In genomic region chr8:71394481-71394880, GRCm38 (mm10) we compare ENCODE assay signal across 13 mouse cellular contexts. TPM values are rescaled to one million over a fixed set of nuclear protein-coding genes. Genes with fewer than 3 reads are reported as not detected.
DNase-seq lines count a peak whose midpoint lies in the region; ATAC-seq and TF ChIP-seq lines count a peak whose summit lies in the region.
"Had no signal": no experiment of that assay in that cellular context is flagged by ENCODE, and none has a peak within 500 bp of the region (broad histone marks: within the 10 kb centered on the region; RNA-seq: fewer than 3 reads in every experiment).

No protein-coding gene starts in this region.

- ATAC-seq in heart, embryonic 16.5 days (replicated peaks; ENCODE audit: extremely low read depth, insufficient read depth, low FRiP score) = no peak
- no peak for ATAC-seq in liver, embryonic 12.5 days
- ATAC-seq: CD4-positive, CD25-positive, alpha-beta regulatory T cell, adult 4 months; forebrain, embryonic 13.5 days had no signal

- peak overlapping the region; percentile 85 for H3K27ac ChIP-seq in gastrocnemius, adult 2 months
- H3K27ac ChIP-seq in liver, adult 2 months (replicated peaks; ENCODE audit: insufficient read depth, low read depth, low read length) = peak overlapping the region; percentile 84
- no peak overlapping the region for H3K27ac ChIP-seq in heart, embryonic 16.5 days (ENCODE audit: low read length)
- H3K27ac ChIP-seq in liver, embryonic 12.5 days = no peak overlapping the region
- H3K27ac ChIP-seq: forebrain, embryonic 13.5 days had no signal

- H3K4me2 ChIP-seq in heart, embryonic 16.5 days (ENCODE audit: low read depth, low read length) = peak overlapping the region; percentile 43
- H3K4me2 ChIP-seq in liver, embryonic 12.5 days = peak overlapping the region; percentile 3; the same call in 1 of the 2 replicates
- H3K4me2 ChIP-seq: forebrain, embryonic 13.5 days had no signal

- no peaks in the 10 kb centered on the region for H3K9me3 ChIP-seq in heart, embryonic 16.5 days (replicated peaks; ENCODE audit: control insufficient read depth, low read length)
- no peaks in the 10 kb centered on the region for H3K9me3 ChIP-seq in liver, embryonic 12.5 days (replicated peaks)
- H3K9me3 ChIP-seq: forebrain, embryonic 13.5 days had no signal

- H3K4me3 ChIP-seq in gastrocnemius, adult 2 months = peak overlapping the region; percentile 83
- peak overlapping the region; percentile 69 for H3K4me3 ChIP-seq in liver, adult 2 months (ENCODE audit: insufficient read depth, low read depth, low read length)
- peak overlapping the region; percentile 31 for H3K4me3 ChIP-seq in heart, embryonic 16.5 days (ENCODE audit: low read length)
- H3K4me3 ChIP-seq in liver, embryonic 12.5 days = no peak overlapping the region
- H3K4me3 ChIP-seq: forebrain, embryonic 13.5 days had no signal

- H3K9ac ChIP-seq in liver, adult 2 months (ENCODE audit: low read depth, low read length) = peak overlapping the region; percentile 72
- no peak overlapping the region; the same call in 1 of the 2 replicates for H3K9ac ChIP-seq in heart, embryonic 16.5 days (ENCODE audit: low read length)
- no peak overlapping the region for H3K9ac ChIP-seq in liver, embryonic 12.5 days
- H3K9ac ChIP-seq: forebrain, embryonic 13.5 days had no signal

- TF ChIP-seq POLR2A in liver, adult 2 months (IDR thresholded peaks at IDR 0.05; ENCODE audit: extremely low read depth, insufficient read depth, low read length) = no peak

- WGBS in liver, adult 2 months = 86% methylated on average over 7 of the region's 7 CpGs
- 69% methylated on average over 7 of the region's 7 CpGs for WGBS in heart, embryonic 16.5 days
- 72% methylated on average over 7 of the region's 7 CpGs for WGBS in liver, embryonic 12.5 days (ENCODE audit: insufficient replicate concordance)

- peaks cover 2% of the 10 kb centered on the region; the same call in 1 of the 2 replicates for H3K36me3 ChIP-seq in liver, adult 2 months (ENCODE audit: control insufficient read depth, insufficient read depth, low read length)
- H3K36me3 ChIP-seq in heart, embryonic 16.5 days (ENCODE audit: control insufficient read depth, insufficient read depth) = peaks cover 8% of the 10 kb centered on the region
- H3K36me3 ChIP-seq in liver, embryonic 12.5 days = peaks cover 14% of the 10 kb centered on the region

- intact Hi-C loops in gastrocnemius, adult 2 months (cut with DNase I) = no loop called here
- intact Hi-C loops in left cerebral cortex, postnatal 36 days (cut with DNase I) = no loop called here

- no peak for TF ChIP-seq CTCF in gastrocnemius, adult 2 months (IDR thresholded peaks at IDR 0.05)
- TF ChIP-seq CTCF in liver, adult 2 months (IDR thresholded peaks at IDR 0.05; ENCODE audit: low read depth, low read length) = no peak

- H3K27me3 ChIP-seq in liver, adult 2 months (ENCODE audit: control insufficient read depth, insufficient read depth, low read length) = no peaks in the 10 kb centered on the region
- H3K27me3 ChIP-seq in heart, embryonic 16.5 days (ENCODE audit: control insufficient read depth, insufficient read depth, low read length) = no peaks in the 10 kb centered on the region
- no peaks in the 10 kb centered on the region for H3K27me3 ChIP-seq in liver, embryonic 12.5 days (replicated peaks)
- H3K27me3 ChIP-seq: forebrain, embryonic 13.5 days had no signal

- peaks cover 10% of the 10 kb centered on the region; the same call in 1 of the 2 replicates for H3K79me2 ChIP-seq in liver, adult 2 months (ENCODE audit: control insufficient read depth, insufficient read depth, low read length)

- DNase-seq in gastrocnemius, adult 2 months = no peak
- DNase-seq in gastrocnemius, adult 18-20 months (ENCODE audit: low spot score) = no peak
- DNase-seq in liver, adult 2 months (ENCODE audit: extremely low read depth, low read depth, low spot score) = no peak
- no peak for DNase-seq in liver
- DNase-seq in left cerebral cortex, postnatal 36 days (ENCODE audit: low spot score in 2 of 2) = no peak
- no peak for DNase-seq in embryo, embryonic 10 days (ENCODE audit: low spot score)
- DNase-seq: thymus, adult 18-20 months had no signal

- H3K4me1 ChIP-seq in liver, adult 2 months (ENCODE audit: control insufficient read depth, insufficient read depth, low read length) = peaks cover 14% of the 10 kb centered on the region
- H3K4me1 ChIP-seq in heart, embryonic 16.5 days (ENCODE audit: control insufficient read depth, insufficient read depth, low read length) = peaks cover 9% of the 10 kb centered on the region
- peaks cover 35% of the 10 kb centered on the region for H3K4me1 ChIP-seq in liver, embryonic 12.5 days

RNA-seq across cellular contexts. Expression of gene Ushbp1, which starts 1.1 kb away (rescaled TPM):
- total RNA-seq in gastrocnemius, adult 2 months (2021) = 1 to 10 TPM; 6.4 to 9.3 TPM
- total RNA-seq in gastrocnemius, adult 18-20 months (2021) = 1 to 10 TPM; 4.7 to 6.9 TPM
- 7.9 and 9.7 TPM in 2 replicates for total RNA-seq in liver, adult 2 months (2014; rRNA removed)
- 7.9 and 13.6 TPM in 2 replicates for polyA plus RNA-seq in liver, adult 2 months (2012; rRNA removed)
- polyA plus RNA-seq in heart, embryonic 16.5 days (2015; fragmentation: Nextera tagmentation; extraction: Ambion mirVana) = 20.6 and 24.4 TPM in 2 replicates
- polyA plus RNA-seq in liver, embryonic 12.5 days (2016; fragmentation: Nextera tagmentation; extraction: Ambion mirVana) = 3.6 and 4.0 TPM in 2 replicates
- total RNA-seq in left cerebral cortex, postnatal 36 days (2021) = 1 to 10 TPM; 3.4 to 4.9 TPM
- total RNA-seq: megakaryocyte progenitor cell, adult 5-6 weeks; neutrophil, adult 5-6 weeks had no signal
- polyA plus RNA-seq: CD4-positive, CD25-positive, alpha-beta regulatory T cell, adult 4 months had no signal

RNA-seq across cellular contexts. Expression of gene Babam1, which starts 2.2 kb away (rescaled TPM):
- total RNA-seq in gastrocnemius, adult 2 months (2021) = 10 to 100 TPM; 60.8 to 69.6 TPM
- total RNA-seq in gastrocnemius, adult 18-20 months (2021) = 10 to 100 TPM; 63.4 to 71.9 TPM
- 42.7 and 44.8 TPM in 2 replicates for total RNA-seq in liver, adult 2 months (2014; rRNA removed)
- polyA plus RNA-seq in liver, adult 2 months (2012; rRNA removed) = 98.5 and 106 TPM in 2 replicates
- 86.4 and 88.8 TPM in 2 replicates for polyA plus RNA-seq in heart, embryonic 16.5 days (2015; fragmentation: Nextera tagmentation; extraction: Ambion mirVana)
- 79.0 and 82.6 TPM in 2 replicates for polyA plus RNA-seq in liver, embryonic 12.5 days (2016; fragmentation: Nextera tagmentation; extraction: Ambion mirVana)
- 100 to 1,000 TPM; 101 to 116 TPM for total RNA-seq in left cerebral cortex, postnatal 36 days (2021)

RNA-seq across cellular contexts. Expression of gene Ankle1, which starts 11.3 kb away (rescaled TPM):
- total RNA-seq in gastrocnemius, adult 2 months (2021) = not detected
- total RNA-seq in gastrocnemius, adult 18-20 months (2021) = not detected
- total RNA-seq in liver, adult 2 months (2014; rRNA removed) = 0.09 and 0.34 TPM in 2 replicates
- 0.11 and 0.22 TPM in 2 replicates for polyA plus RNA-seq in liver, adult 2 months (2012; rRNA removed)
- 32.9 and 33.8 TPM in 2 replicates for polyA plus RNA-seq in heart, embryonic 16.5 days (2015; fragmentation: Nextera tagmentation; extraction: Ambion mirVana)
- polyA plus RNA-seq in liver, embryonic 12.5 days (2016; fragmentation: Nextera tagmentation; extraction: Ambion mirVana) = 57.9 and 58.3 TPM in 2 replicates
- under 1 TPM in 1 of 2 experiments, not detected in 1; 0.29 TPM for total RNA-seq in left cerebral cortex, postnatal 36 days (2021)
- total RNA-seq: neutrophil, adult 5-6 weeks had no signal

RNA-seq across cellular contexts. Expression of gene Nr2f6, which starts 12.7 kb away (rescaled TPM):
- 10 to 100 TPM; 19.6 to 21.9 TPM for total RNA-seq in gastrocnemius, adult 2 months (2021)
- total RNA-seq in gastrocnemius, adult 18-20 months (2021) = 10 to 100 TPM; 20.8 to 22.4 TPM
- 73.9 and 117 TPM in 2 replicates for total RNA-seq in liver, adult 2 months (2014; rRNA removed)
- polyA plus RNA-seq in liver, adult 2 months (2012; rRNA removed) = 319 and 341 TPM in 2 replicates
- polyA plus RNA-seq in heart, embryonic 16.5 days (2015; fragmentation: Nextera tagmentation; extraction: Ambion mirVana) = 38.1 and 43.0 TPM in 2 replicates
- polyA plus RNA-seq in liver, embryonic 12.5 days (2016; fragmentation: Nextera tagmentation; extraction: Ambion mirVana) = 35.3 and 38.8 TPM in 2 replicates
- 10 to 100 TPM; 39.3 to 40.6 TPM for total RNA-seq in left cerebral cortex, postnatal 36 days (2021)

RNA-seq across cellular contexts. Expression of gene Ocel1, which starts 23.4 kb away (rescaled TPM):
- total RNA-seq in gastrocnemius, adult 2 months (2021) = 1 to 10 TPM; 6.0 to 8.4 TPM
- total RNA-seq in gastrocnemius, adult 18-20 months (2021) = 1 to 10 TPM; 6.1 to 6.2 TPM
- total RNA-seq in liver, adult 2 months (2014; rRNA removed) = 8.0 and 8.1 TPM in 2 replicates
- 9.2 and 17.1 TPM in 2 replicates for polyA plus RNA-seq in liver, adult 2 months (2012; rRNA removed)
- polyA plus RNA-seq in heart, embryonic 16.5 days (2015; fragmentation: Nextera tagmentation; extraction: Ambion mirVana) = 5.7 and 6.2 TPM in 2 replicates
- 6.8 and 6.9 TPM in 2 replicates for polyA plus RNA-seq in liver, embryonic 12.5 days (2016; fragmentation: Nextera tagmentation; extraction: Ambion mirVana)
- 10 to 100 TPM; 15.4 to 18.1 TPM for total RNA-seq in left cerebral cortex, postnatal 36 days (2021)

Comparison
In these comparisons a context has a peak if more than half of its experiments do, and no peak if none do; other contexts are left out.
1. H3K27ac ChIP-seq: peak in gastrocnemius, adult 2 months (single experiment) and liver, adult 2 months (single experiment); none in heart, embryonic 16.5 days (single experiment) and liver, embryonic 12.5 days (single experiment).